Mouse (Mus musculus): ENCODE measurements around the gene Rabgap1l. TPM values are rescaled to one million over a fixed set of nuclear protein-coding genes. Genes with fewer than 3 reads are reported as not detected.

Gene Rabgap1l
- total RNA-seq, 2 experiments from 2014 or later = 215 to 218 TPM

DNA sequence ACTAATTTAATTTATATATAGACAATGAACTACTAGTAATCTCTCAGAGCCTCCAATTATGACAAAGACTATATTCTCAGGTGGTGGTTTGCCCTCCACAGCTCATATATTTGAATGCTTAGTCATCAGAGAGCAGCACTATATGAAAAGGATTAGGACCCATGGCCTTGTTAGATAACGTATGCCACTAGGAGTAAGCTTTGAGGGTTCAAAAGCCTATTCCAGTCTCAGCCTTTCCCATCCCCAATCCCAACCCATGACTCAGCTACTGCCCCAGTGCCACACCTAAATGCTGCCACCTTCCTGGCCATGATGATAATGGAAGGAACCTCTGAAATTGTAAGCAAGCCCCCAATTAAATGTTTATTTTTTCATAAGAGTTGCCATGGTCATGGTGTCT is 195.6 kb downstream of the Rabgap1l start:
- no peak for DNase-seq (ENCODE audit: low spot score in 2 of 2)

DNA sequence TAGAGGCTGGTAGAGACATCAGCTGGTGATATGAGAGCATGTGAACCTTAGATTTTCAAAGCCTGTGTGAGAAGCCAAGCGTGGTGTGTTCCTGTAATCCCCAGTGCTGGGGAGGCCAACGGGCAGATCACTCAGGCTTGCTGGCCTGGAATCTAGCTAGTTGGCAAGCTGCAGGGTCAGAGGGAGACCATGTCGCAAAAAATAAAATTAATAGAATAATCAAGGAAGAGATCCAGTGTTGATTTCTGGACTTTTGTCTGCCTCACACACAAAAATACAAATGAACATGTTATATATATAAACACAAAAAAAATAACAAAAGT is 196.1 kb downstream of the Rabgap1l start:
- DNase-seq (ENCODE audit: low spot score in 2 of 2) = no peak

DNA sequence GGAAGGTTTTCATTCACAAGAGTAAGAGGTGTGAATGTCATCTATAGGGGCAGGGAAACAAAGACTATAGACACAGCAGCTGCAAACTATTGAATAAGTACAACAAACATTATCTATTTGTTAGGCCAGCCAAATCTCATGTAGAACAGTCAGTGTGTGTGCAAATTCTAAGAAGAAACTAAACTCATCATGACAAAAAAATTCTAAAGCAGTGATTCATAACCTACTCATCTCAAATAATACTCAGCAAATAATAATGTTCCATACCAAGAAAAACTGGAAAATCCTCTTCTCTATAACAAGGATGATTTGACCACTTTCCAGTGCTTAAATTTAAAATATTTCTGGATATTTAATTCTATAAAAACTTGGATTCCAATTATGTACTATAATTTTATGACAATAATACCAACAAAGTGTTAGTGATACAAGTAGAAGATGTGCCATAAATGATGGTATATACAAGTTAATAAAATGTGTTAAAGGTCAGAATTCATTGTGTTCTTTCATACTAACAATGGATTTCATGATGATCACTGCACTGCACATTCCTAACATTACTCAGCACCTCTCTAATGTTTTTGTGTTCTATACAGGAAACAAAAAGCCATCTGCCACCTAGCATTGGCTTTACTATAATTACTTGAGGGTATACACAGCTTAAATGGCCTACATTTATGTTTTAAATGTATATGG is 196.6 kb downstream of the Rabgap1l start:
- no peak for DNase-seq (ENCODE audit: low spot score in 2 of 2)

DNA sequence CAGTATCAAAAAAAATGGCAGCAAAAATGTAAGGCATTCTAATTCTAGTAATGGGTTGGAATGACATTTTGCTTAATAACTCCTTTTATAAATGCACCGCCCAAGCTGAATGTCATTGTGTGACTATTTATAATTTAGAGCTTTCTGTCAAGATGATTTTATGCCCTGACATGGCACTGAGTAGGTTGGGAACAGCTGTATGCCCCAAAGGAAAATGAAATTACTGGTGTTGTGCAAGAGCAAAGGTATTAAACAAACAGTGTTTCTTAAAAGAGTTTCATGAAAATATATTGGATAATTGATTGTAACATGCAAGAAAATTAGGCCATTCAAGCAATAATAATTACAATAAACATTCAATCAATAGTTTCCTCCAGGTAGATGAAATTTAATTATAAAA is 198.4 kb downstream of the Rabgap1l start:
- no peak for DNase-seq (ENCODE audit: low spot score in 2 of 2)

DNA sequence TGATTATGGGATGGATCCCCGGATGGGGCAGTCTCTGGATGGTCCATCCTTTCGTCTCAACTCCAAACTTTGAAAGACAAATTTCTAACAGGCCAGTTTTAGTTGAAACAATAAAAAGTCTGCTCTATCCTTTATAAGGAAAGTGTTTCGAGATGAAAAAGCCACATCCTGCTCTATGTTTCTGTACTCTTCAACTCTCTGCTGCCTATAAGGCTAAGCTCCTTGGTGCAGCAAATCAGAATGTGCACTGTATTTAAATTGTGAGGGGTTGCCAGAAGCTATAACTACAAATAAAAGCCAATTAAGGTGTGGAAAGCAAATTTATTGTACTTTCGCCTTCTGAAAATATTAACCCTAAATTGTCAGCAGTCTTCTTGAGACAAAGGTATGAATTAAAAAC is 198.9 kb downstream of the Rabgap1l start:
- DNase-seq (ENCODE audit: low spot score in 2 of 2) = no peak

DNA sequence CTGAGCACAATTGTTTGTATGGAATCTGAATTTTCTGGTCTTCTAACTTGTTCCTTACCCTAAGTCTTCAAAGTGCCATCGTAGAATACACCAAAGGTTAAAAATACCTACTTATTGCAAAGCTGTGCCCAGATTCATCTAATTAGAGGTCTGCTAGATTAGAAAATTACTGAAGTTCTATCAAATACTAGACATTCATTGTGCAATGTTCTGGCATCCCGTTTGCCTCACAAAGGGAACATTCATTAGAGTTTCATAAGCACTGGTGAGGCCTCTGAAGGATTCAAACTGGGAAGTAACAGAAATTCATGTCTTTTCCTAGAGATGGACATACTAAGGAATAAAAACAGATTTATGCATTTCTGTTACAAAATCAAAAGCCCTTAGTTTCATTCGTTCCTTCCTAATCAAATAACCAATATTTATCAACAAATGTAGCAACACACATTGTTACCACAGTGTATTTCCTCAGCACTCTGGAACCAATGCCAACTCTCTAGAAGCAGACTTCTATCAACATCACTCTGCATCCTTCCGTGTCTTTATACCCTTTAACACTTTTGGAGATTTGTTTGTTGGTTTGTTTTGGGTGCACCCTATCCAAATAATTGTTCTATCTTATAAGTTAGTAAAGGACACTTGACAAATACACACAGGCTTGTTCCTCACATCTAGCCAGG is 204.0 kb downstream of the Rabgap1l start:
- DNase-seq (ENCODE audit: low spot score in 2 of 2) = peak in 1 of 2 experiments; percentile 29

DNA sequence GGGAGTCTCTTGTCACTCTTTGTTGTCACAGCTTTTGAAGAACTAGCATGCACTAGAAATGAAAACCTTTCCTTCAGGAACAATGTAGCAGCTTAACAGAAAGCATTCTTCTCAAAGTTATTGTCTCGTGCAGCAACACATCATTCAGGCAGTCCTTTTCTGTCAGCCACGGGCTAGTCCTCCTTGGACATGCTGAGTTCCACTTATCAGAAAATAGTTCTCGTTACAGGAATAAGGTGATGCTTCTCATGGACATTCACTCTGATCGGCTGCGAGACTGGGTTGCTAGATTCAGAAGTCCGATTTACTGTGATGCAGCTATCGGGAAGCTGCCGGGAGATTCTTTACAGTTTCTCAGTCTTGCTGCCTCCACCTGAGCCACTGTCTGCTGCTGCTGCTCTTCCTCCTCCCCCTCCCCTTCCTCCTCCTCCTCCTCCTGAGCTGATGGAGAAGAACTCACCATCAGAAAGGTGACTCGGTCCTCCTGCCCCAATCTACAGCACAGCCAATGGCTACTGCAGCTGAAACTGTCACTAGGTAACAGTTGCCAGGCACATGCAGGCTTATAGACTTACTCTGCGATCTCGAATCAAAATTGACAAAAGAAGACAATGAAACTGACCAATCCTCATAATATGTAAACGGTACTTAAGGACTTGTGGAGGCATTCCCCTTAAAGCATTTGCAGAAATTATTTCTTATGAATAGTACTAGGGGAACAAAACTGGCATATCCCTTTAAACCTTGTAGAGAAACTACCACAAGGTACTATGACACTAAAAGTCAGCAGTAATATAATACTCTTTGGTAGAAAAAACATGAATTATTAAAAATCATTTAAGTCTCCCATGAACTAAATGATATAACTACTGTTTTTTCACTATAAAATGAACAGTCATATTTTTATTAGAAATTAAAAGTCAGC is 213.4 kb downstream of the Rabgap1l start:
- DNase-seq (ENCODE audit: low spot score in 2 of 2) = no peak

DNA sequence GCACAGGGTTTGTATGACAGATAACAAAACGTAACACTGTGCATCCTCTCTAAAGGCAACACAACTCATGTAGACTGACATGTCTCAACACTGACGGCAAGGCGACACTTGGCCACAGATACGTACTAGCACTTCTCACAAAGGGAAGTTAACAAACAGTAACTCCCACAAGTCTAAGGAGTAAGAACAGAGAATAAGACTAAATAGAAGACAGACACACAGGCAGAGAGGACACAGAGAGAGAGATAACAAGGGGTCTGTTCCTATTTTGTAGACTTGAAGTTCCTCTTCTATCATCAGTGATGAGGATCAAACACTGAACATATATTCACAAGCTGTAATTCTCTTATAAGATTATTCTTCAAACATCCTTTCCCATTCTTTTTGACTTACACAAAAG is 216.9 kb downstream of the Rabgap1l start:
- DNase-seq (ENCODE audit: low spot score in 2 of 2) = no peak

DNA sequence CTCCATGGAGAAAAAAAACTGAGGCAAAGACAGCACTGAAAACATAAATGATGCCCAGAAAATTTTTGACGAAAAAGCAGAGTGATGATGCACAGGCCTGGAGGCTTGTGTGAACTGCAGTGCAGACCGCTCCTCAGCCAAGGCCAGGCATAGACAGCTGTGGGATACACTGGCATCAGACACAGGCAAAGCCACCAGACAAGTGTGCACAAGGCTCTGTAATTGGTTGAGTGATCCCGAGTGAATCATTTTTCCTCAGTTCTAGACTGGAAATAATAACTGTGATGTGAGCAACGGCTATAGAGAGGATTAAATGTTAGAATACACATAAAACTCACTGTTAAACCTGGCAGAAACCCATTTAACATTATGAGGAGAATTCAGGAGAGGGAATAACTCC is 219.0 kb downstream of the Rabgap1l start:
- no peak for DNase-seq (ENCODE audit: low spot score in 2 of 2)

DNA sequence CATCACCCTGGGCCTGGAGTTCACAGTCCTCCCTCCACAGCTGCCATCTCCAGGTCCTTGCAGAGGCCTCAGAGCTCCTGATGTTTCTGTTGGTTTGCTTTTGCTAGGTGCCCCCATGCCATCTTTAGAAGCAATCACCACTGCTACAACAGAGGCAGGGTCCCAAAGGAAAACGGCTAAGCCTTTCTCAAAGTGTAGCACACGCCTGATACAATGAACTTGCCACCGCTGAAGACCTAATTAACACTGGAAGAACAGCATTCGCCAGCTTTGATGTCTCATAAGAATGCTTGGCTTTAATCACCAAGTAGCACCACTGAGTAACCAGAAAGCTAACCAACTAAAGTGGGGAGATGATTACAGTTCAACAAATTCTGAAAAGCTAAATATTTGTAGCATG is 226.6 kb downstream of the Rabgap1l start:
- DNase-seq (ENCODE audit: low spot score in 2 of 2) = no peak

DNA sequence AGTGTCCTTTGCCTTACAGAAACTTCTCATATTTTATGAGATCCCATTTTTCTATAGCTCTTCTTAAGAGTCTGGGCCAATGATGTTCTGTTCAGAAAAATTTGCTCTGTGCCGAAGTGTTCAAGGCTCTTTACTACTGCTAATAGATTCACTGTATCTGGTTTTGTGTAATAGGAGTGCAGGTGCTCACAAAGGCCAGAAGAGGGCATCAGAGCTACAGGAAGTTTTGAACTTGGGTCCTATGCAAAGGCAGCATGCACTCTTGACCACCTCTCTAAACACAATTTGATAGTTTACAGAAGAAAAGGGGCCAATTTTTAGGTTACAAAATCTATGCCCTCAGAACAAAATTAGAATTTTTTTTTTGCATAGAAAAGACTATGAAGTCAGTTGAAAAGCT is 231.6 kb downstream of the Rabgap1l start:
- peak in 1 of 2 experiments; percentile 41 for DNase-seq (ENCODE audit: low spot score in 2 of 2)

DNA sequence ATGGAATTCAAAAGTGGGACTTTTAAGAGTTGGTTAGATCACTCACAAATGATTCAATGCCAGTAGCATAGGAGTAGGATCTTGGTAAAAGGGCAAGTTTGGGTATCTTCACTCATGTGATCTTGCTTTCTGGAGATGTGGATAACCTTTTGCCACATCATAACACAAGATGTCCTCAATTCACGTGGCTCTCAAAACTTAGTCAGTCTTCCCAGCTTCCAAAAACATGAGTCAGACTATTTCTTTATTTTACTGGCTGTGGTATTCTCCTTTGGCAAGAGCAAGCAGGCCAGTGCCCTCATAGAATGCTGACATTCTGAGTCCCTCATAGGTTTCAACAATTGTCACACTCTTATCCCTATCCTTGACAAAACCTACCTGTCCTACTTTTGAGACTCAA is 242.4 kb downstream of the Rabgap1l start:
- DNase-seq (ENCODE audit: low spot score in 2 of 2) = no peak

DNA sequence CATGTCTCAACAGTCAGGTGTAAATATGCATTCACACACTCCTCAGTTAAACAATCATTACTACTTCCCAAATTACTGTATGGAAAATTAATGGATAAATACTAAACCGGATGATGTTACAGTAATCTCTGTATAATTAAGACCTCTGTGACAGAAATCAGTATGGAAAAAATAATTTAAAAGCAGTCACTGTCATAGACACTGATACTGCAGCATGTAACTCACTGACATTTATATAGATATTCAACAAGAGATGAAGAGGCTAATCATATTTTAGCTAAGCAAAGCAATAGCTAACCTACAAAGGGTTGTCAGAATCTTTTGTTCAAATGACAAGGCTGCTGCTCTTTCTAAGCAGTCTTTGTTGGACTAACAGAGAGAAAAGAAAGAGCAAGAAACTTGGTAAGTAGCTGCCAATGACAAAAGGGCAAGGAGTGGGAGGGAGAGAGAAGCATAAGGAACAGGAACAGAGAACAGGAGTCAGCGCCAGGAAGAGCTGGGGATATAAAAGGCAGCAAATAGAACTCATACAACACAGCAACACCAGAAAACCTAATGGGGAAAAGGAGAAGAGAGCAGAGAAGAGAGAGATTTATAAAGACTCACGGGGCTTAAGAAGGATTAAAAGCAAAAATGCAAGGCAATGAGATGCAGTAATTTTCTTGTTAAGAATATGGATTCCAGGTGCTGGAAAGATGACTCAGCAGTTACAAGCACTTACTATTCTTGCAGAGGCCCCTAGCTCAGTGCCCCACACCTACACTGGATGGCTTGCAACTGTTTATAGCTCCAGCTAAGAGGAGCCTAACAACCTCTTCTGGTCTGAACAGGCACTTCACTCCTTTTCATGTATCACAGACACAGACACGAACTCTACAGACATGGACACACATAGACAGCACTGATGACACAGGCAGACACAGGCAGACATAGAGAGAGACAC is 244.8 kb downstream of the Rabgap1l start:
- peak in 1 of 2 experiments; percentile 53 for DNase-seq (ENCODE audit: low spot score in 2 of 2)

DNA sequence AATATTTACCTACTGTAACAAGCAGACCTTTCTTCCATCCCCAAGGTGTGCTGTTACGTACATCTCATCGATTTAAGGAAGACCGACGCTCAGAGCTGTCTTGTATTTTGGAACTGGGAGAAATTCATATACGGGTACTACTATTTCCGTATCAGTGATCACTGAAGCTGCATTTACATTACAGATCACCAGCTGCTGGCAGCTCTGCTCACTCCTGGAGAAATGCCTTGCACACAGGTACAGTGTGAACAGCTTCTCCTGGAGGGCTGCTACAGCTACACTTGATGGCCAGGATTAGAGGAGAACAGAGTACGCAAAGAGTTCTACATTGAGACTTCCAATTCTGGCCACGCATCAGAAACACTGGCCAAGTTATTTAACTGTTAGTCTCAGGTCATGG is 257.4 kb downstream of the Rabgap1l start:
- DNase-seq (ENCODE audit: low spot score in 2 of 2) = no peak

DNA sequence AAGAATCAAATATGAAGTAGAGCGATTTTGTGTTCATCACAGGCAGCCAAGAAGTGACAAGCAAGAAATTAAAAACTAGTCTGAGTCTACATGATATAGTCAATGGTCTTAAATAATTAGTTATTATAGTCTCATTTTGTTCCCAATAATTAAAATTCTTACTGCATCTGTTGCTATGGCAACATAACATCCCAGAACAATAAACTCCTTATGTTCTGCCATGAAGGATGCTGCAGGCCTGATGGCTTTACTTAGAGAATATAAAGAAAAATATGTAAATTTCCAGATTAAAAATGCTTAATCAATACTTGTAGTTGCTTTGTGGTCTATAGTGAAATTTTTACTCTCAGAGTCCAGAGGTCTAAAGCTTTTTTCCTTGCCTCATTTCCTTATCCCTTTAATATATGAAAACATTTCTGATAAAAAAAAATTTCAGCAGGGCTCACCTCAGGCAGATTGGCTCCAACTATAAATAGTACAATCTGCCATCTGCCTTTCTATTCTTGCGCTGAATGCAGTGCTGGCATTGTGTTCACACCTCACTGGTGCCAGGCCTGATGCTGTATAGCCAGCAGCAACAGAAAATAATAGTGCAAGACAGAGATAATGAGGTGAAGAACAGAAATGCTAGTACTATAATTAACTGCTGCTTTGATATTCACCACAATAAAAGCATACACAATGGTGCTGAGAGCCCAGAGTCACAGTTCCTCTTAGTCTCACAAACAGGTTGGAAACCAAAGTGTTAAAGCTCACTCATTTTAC is 258.3 kb downstream of the Rabgap1l start:
- peak; percentile 35 to 81 for DNase-seq (ENCODE audit: low spot score in 2 of 2)

DNA sequence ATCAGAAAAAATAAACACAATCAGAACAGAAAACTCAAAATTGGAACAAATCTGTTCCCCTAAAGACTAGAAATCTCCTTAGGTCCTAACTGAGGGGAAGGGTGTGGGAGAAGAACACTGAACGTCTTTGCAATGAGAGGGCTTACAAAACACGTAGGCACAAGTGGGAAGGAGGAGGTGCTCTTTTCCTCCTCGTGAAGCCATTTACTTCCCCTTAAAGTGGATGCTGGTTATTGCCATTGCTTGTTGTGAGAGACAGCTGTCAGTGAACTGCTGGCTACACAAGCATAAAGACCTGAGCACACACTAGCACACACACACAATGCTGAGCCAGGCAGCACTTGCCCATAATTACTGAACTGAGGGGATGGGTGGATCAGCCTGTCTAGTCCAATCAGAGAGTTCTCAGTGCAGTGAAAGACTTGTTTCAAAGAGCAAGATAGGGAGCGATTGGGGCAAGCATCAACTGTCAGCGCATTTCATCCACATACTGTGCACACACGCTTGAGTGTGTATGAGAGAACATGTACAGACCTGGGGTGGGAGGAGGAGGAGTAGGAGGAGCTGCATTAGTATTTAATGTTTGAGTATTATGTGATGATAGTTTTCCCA is 259.7 kb downstream of the Rabgap1l start:
- no peak for DNase-seq (ENCODE audit: low spot score in 2 of 2)

DNA sequence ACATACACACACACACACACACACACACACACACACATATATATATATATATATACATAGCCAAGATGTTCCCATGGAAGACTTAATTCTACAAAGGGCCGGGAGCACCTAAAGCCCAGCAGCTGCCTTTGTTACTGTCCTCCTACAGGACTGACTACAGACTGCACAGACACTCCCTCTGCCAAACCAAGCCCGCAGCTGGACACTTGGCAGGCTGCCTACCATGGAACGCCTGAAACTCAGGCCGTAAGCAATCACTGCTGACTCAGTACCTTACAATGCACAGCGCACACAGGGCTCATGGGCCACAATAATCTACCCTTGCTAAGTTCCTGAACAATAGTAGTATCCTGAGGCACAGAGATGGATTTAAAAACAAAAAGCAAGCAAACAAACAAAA is 261.6 kb downstream of the Rabgap1l start:
- peak; percentile 29 to 57 for DNase-seq (ENCODE audit: low spot score in 2 of 2)

DNA sequence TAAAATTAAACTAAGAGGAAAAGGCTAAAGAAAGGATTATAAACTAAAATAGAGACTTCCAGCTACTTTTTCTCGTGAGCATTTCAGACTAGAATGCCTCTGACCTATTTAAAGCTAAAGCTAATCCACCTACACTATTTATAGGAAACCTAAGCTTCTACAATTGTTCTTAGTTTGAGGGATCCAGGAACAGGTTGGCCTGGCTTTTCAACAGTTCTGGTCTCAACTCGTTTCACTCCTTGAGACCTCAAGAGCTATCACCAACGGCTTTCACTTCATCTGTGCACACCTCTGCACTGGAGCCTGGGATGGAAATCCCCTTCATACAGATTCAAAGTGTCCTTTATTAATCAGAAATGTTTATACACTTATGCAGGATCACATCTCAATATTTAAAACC is 271.1 kb downstream of the Rabgap1l start:
- DNase-seq (ENCODE audit: low spot score in 2 of 2) = no peak

DNA sequence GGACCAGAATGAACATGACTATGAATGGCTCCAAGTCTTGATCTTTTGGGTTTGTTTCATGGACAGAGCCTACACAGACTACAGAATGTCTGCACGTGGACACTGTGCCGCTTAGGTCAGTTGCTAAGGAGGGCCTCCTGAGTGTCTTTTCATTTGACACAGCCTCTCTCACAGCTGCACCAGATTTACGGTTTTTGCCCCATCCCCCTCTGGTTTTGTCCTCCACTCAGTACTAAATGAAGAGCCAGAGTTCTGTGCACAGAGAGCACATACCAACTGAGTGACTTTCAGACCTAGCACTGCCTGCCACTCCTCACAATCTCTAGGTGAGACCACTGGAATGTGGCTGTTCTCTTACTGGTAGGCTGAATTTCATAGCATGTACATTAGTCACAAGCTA is 272.3 kb downstream of the Rabgap1l start:
- no peak for DNase-seq (ENCODE audit: low spot score in 2 of 2)
